8 mouse cellular contexts compared by ENCODE assay signal in genomic region chr11:29514325-29514681, GRCm38 (mm10). TPM values are rescaled to one million over a fixed set of nuclear protein-coding genes. Genes with fewer than 3 reads are reported as not detected.
DNase-seq lines count a peak whose midpoint lies in the region; ATAC-seq lines count a peak whose summit lies in the region.

No protein-coding gene starts in this region.

- H3K4me3 ChIP-seq in forebrain, embryonic 14.5 days (ENCODE audit: low read depth, low read length), result peak overlapping the region; percentile 47
- peak overlapping the region; percentile 75 for H3K4me3 ChIP-seq in liver, embryonic 16.5 days (ENCODE audit: low read depth, low read length)

- peaks cover 17% of the 10 kb centered on the region for H3K36me3 ChIP-seq in forebrain, embryonic 14.5 days (ENCODE audit: control insufficient read depth, insufficient read depth, low read length)
- peaks cover 5% of the 10 kb centered on the region; the same call in 1 of the 2 replicates for H3K36me3 ChIP-seq in liver, embryonic 16.5 days (ENCODE audit: control insufficient read depth, insufficient read depth)

- peak overlapping the region; percentile 60 for H3K4me2 ChIP-seq in forebrain, embryonic 14.5 days (ENCODE audit: low read length)
- peak overlapping the region; percentile 85 for H3K4me2 ChIP-seq in liver, embryonic 16.5 days (ENCODE audit: low read depth, low read length)

- WGBS in forebrain, embryonic 14.5 days, result 26% methylated on average over 10 of the region's 10 CpGs
- 6% methylated on average over 10 of the region's 10 CpGs for WGBS in liver, embryonic 16.5 days (ENCODE audit: insufficient replicate concordance)

- no peak for ATAC-seq in forebrain, embryonic 14.5 days
- ATAC-seq in liver, embryonic 16.5 days (ENCODE audit: low read depth), result no peak

- peaks cover 5% of the 10 kb centered on the region; the same call in 1 of the 2 replicates for H3K9me3 ChIP-seq in forebrain, embryonic 14.5 days (replicated peaks; ENCODE audit: control insufficient read depth, low read length)
- no peaks in the 10 kb centered on the region for H3K9me3 ChIP-seq in liver, embryonic 16.5 days (replicated peaks; ENCODE audit: control insufficient read depth, low read length)

- H3K4me1 ChIP-seq in forebrain, embryonic 14.5 days (ENCODE audit: control insufficient read depth, insufficient read depth, low read length), result no peaks in the 10 kb centered on the region
- peaks cover 4% of the 10 kb centered on the region for H3K4me1 ChIP-seq in liver, embryonic 16.5 days (ENCODE audit: control insufficient read depth, low read depth, low read length)

- peak overlapping the region; percentile 59 for H3K9ac ChIP-seq in forebrain, embryonic 14.5 days (ENCODE audit: low read length)
- peak overlapping the region; percentile 72 for H3K9ac ChIP-seq in liver, embryonic 16.5 days (ENCODE audit: low read depth, low read length)

- H3K27me3 ChIP-seq in forebrain, embryonic 14.5 days (replicated peaks; ENCODE audit: control insufficient read depth, insufficient read depth, low read length), result no peaks in the 10 kb centered on the region
- H3K27me3 ChIP-seq in liver, embryonic 16.5 days (ENCODE audit: control insufficient read depth, insufficient read depth, low read depth, low read length), result no peaks in the 10 kb centered on the region

- H3K27ac ChIP-seq in forebrain, embryonic 14.5 days (ENCODE audit: low read depth, low read length), result no peak overlapping the region
- H3K27ac ChIP-seq in liver, embryonic 16.5 days (ENCODE audit: low read length), result peak overlapping the region; percentile 83

- peak; percentile 8 for DNase-seq in embryo, embryonic 9.5 days (ENCODE audit: extremely low spot score)
- no peak for DNase-seq in embryo, embryonic 10 days (ENCODE audit: low spot score)
- peak; percentile 77 for DNase-seq in A20 (ENCODE audit: low read depth, low spot score)
- DNase-seq in forebrain, embryonic 14.5 days (ENCODE audit: low spot score), result no peak
- no peak for DNase-seq in layer of hippocampus, adult 8-10 months (ENCODE audit: low spot score in 2 of 2)
- no peak for DNase-seq in layer of hippocampus, postnatal 10 days (ENCODE audit: low spot score in 2 of 2)
- DNase-seq in frontal cortex, postnatal 25 days (ENCODE audit: low spot score in 2 of 2), result no peak

RNA-seq across cellular contexts. Expression of gene Prorsd1, which starts 0.5 kb away (rescaled TPM):
- polyA plus RNA-seq in forebrain, embryonic 14.5 days (2014; fragmentation: Nextera tagmentation; extraction: Ambion mirVana), result 8.9 and 10.3 TPM in 2 replicates
- polyA plus RNA-seq in liver, embryonic 16.5 days (2015; fragmentation: Nextera tagmentation; extraction: Ambion mirVana), result 17.1 and 19.9 TPM in 2 replicates
- 1 to 10 TPM; 5.1 to 6.8 (median 5.9) TPM for total RNA-seq in layer of hippocampus, adult 8-10 months (2022)
- 1 to 10 TPM; 4.0 to 5.3 TPM for total RNA-seq in layer of hippocampus, postnatal 10 days (2021)

RNA-seq across cellular contexts. Expression of gene Mtif2, which starts 11.9 kb away (rescaled TPM):
- polyA plus RNA-seq in forebrain, embryonic 14.5 days (2014; fragmentation: Nextera tagmentation; extraction: Ambion mirVana), result 34.0 and 37.6 TPM in 2 replicates
- 20.4 and 20.6 TPM in 2 replicates for polyA plus RNA-seq in liver, embryonic 16.5 days (2015; fragmentation: Nextera tagmentation; extraction: Ambion mirVana)
- 10 to 100 TPM; 34.3 to 43.4 (median 37.8) TPM for total RNA-seq in layer of hippocampus, adult 8-10 months (2022)
- 10 to 100 TPM; 29.2 to 36.5 TPM for total RNA-seq in layer of hippocampus, postnatal 10 days (2021)

RNA-seq across cellular contexts. Expression of gene Clhc1, which starts 33.4 kb away (rescaled TPM):
- 0.10 TPM in 1 of 2 replicates, not detected in the other for polyA plus RNA-seq in forebrain, embryonic 14.5 days (2014; fragmentation: Nextera tagmentation; extraction: Ambion mirVana)
- 0.21 TPM in 1 of 2 replicates, not detected in the other for polyA plus RNA-seq in liver, embryonic 16.5 days (2015; fragmentation: Nextera tagmentation; extraction: Ambion mirVana)
- total RNA-seq in layer of hippocampus, adult 8-10 months (2022), result under 1 TPM in 3 of 4 experiments, not detected in 1; 0.25 to 0.43 (median 0.37) TPM
- under 1 TPM in 1 of 2 experiments, not detected in 1; 0.27 TPM for total RNA-seq in layer of hippocampus, postnatal 10 days (2021)

RNA-seq across cellular contexts. Expression of gene Rps27a, which starts 33.6 kb away (rescaled TPM):
- 669 and 929 TPM in 2 replicates for polyA plus RNA-seq in forebrain, embryonic 14.5 days (2014; fragmentation: Nextera tagmentation; extraction: Ambion mirVana)
- 535 and 592 TPM in 2 replicates for polyA plus RNA-seq in liver, embryonic 16.5 days (2015; fragmentation: Nextera tagmentation; extraction: Ambion mirVana)
- total RNA-seq in layer of hippocampus, adult 8-10 months (2022), result 100 to 1,000 TPM; 397 to 621 (median 507) TPM
- total RNA-seq in layer of hippocampus, postnatal 10 days (2021), result 100 to 1,000 TPM; 485 to 520 TPM

Comparison
In these comparisons a context has a peak if more than half of its experiments do, and no peak if none do; other contexts are left out.
1. DNase-seq: peak in embryo, embryonic 9.5 days (single experiment) and A20 (single experiment); none in embryo, embryonic 10 days (single experiment), forebrain, embryonic 14.5 days (single experiment), layer of hippocampus, adult 8-10 months (0 of 2), layer of hippocampus, postnatal 10 days (0 of 2) and frontal cortex, postnatal 25 days (0 of 2).